Mouse (Mus musculus): Measurements from ENCODE around the gene Ccdc174.

The Ccdc174 gene

DNA sequence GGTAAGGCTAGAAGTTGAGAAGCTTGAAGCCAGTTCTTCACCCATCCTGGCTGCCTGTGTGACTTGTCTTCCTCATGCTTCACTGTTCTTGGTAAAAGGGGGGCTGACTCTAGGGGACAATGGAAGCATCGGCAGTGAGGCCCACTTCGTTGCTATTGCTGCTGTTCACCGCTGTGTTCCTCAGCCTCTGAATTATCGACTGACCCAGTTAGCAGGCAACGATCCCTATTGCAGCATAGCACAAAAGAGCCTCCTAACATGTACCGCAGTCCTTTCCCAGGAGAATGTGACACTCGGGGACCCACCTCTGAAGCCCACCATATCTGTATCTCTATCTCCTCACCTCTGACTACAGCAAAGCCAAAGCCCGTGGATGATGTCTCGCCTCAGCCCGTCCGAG lies 39.9 kb downstream of the Ccdc174 start:
- DNase-seq (ENCODE audit: low read depth, low spot score) = no peak

DNA sequence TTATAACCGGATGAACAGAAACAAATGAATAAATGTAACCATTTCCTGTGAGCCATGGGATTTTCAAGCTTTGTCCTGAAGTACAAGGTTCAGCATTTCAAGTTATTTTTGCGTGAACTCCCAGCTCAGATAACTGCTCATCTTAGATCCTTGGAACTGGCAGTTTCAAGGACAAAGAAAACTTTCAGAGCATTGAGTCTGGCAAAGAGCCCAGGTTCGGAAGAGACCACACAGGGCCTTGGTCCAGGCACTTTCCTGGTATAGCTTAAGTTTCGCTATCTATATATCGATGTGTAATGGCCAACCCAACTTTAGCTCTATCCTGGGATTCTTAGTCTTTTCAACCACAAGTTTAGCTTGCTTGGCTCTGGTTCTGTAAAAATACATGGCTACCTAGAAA lies 53.4 kb downstream of the Ccdc174 start:
- no peak for DNase-seq (ENCODE audit: low read depth, low spot score)

DNA sequence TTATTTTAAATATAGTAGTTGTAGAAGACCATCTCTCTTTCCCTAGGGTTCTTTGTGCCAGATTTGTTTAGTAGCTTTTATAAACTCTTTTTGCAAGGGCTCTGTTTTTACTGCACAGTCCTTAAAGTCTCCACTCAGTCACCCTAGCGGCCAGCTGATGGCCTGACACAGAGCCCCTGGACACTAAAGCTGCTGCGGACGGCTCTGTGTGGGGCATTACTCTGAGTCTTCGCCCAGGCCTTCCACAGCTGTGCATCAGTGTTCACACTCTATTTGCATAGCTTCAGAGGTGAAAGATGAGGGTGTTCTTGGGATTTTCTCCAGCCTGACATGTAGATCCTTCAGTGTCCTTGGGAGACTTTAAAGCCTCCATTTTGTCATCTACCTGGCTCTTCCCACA lies 60.6 kb downstream of the Ccdc174 start:
- no peak for DNase-seq (ENCODE audit: low read depth, low spot score)

DNA sequence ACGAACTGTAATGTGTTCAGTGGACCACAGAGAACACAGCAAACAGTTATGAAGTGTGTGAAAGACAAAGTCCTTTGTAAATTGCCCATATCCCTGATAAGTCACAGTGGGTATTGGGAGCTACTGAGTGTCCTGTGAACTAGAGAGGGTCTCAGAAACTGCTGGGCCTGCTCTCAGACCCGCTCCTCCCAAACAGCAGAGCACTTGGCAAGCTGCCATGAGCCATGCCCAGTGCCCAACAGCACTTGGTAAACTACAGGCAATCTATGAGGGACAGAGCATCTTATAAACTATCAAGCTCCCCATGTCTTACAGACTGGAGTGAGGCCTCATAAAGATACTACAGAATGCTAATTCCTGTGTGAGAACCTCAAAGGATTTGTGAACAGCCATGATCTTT lies 70.6 kb downstream of the Ccdc174 start:
- no peak for DNase-seq (ENCODE audit: low read depth, low spot score)

Data from brain, adult 2 months (tissue).